Mouse (Mus musculus) urinary bladder, adult 2 months (tissue): ENCODE data around the gene Rhbdd1. TPM values are rescaled to one million over a fixed set of nuclear protein-coding genes. Genes with fewer than 3 reads are reported as not detected.

ENCODE experiments used
- DNase-seq: peaks from one replicate; pipeline ENCODE4 v3.0.0; 2022; ENCODE audit warnings: low spot score
- polyA plus RNA-seq: library from polyadenylated mRNA; depleted of rRNA; stranded (reverse); fragments of >200 nt; gene quantifications from 2 replicates; pipeline ENCODE4 v1.2.3, GENCODE M21; 2012

The Rhbdd1 gene
- polyA plus RNA-seq, 1 experiment = 28.6 TPM

- DNase-seq = peak; percentile 85
Measured at GRCm38 (mm10) chr1:82291151-82291797, 25.0 kb upstream of the Rhbdd1 start, which contains the start of gene Irs1. Irs1 (minus strand) TSS chr1:82291416.

- DNase-seq = no peak
Measured at GRCm38 (mm10) chr1:82291930-82292712, 24.1 kb upstream of the Rhbdd1 start.

GRCm38 (mm10) chr1:82292771-82293170 lies 23.5 kb upstream of the Rhbdd1 start:
- peak; percentile 24 for DNase-seq

GRCm38 (mm10) chr1:82294102-82294501 lies 22.1 kb upstream of the Rhbdd1 start:
- DNase-seq = no peak

- no peak for DNase-seq
Measured at GRCm38 (mm10) chr1:82298586-82298985, 17.7 kb upstream of the Rhbdd1 start.

- no peak for DNase-seq
Measured at GRCm38 (mm10) chr1:82304483-82304882, 11.8 kb upstream of the Rhbdd1 start.

- no peak for DNase-seq
Measured at GRCm38 (mm10) chr1:82316746-82317126, 484 bp downstream of the Rhbdd1 start.

GRCm38 (mm10) chr1:82320456-82320855 lies 4.2 kb downstream of the Rhbdd1 start:
- no peak for DNase-seq

GRCm38 (mm10) chr1:82320864-82321263 lies 4.6 kb downstream of the Rhbdd1 start:
- no peak for DNase-seq

GRCm38 (mm10) chr1:82321441-82321840 lies 5.2 kb downstream of the Rhbdd1 start:
- DNase-seq = no peak

- no peak for DNase-seq
Measured at GRCm38 (mm10) chr1:82324131-82324785, 8.0 kb downstream of the Rhbdd1 start.

GRCm38 (mm10) chr1:82326120-82326519 lies 9.9 kb downstream of the Rhbdd1 start:
- DNase-seq = no peak

GRCm38 (mm10) chr1:82328033-82328775 lies 12.0 kb downstream of the Rhbdd1 start:
- DNase-seq = no peak

- no peak for DNase-seq
Measured at GRCm38 (mm10) chr1:82329237-82329953, 13.1 kb downstream of the Rhbdd1 start.

GRCm38 (mm10) chr1:82329954-82330247 lies 13.6 kb downstream of the Rhbdd1 start:
- DNase-seq = no peak

- DNase-seq = no peak
Measured at GRCm38 (mm10) chr1:82334506-82334905, 18.3 kb downstream of the Rhbdd1 start.

GRCm38 (mm10) chr1:82353089-82353488 lies 36.8 kb downstream of the Rhbdd1 start:
- DNase-seq = no peak

- DNase-seq = no peak
Measured at GRCm38 (mm10) chr1:82353755-82354154, 37.5 kb downstream of the Rhbdd1 start.

- DNase-seq = no peak
Measured at GRCm38 (mm10) chr1:82358871-82359647, 42.8 kb downstream of the Rhbdd1 start.

GRCm38 (mm10) chr1:82359648-82360026 lies 43.4 kb downstream of the Rhbdd1 start:
- DNase-seq = no peak

- no peak for DNase-seq
Measured at GRCm38 (mm10) chr1:82361240-82361639, 45.0 kb downstream of the Rhbdd1 start.
